Mouse (Mus musculus): Measurements from ENCODE around the gene Gfra1. TPM values are rescaled to one million over a fixed set of nuclear protein-coding genes. Genes with fewer than 3 reads are reported as not detected.

Gfra1 gene
- polyA plus RNA-seq, 1 experiment from 2014 or later = 6.0 TPM

GRCm38 (mm10) chr19:58296842-58297190 is 158.9 kb downstream of the Gfra1 start:
- 55% methylated on average over 7 of the region's 7 CpGs for WGBS
- no peak for DNase-seq (ENCODE audit: low spot score)
- H3K27me3 ChIP-seq (ENCODE audit: insufficient read depth, poor library complexity, severe bottlenecking) = peaks cover 14% of the 10 kb centered on the region

GRCm38 (mm10) chr19:58295986-58296841 is 159.5 kb downstream of the Gfra1 start:
- Histone ChIP-seq H3K27me3 (ENCODE audit: insufficient read depth, poor library complexity, severe bottlenecking) (peaks cover 14% of the 10 kb centered on the region), H3K4me3 (no peak overlapping the region), H3K4me1 (peaks cover 11% of the 10 kb centered on the region; the same call in 1 of the 2 replicates), H3K36me3 (no peaks in the 10 kb centered on the region), H3K9me3 (no peaks in the 10 kb centered on the region), H3K27ac (no peak overlapping the region)
- no peak for DNase-seq (ENCODE audit: low spot score)
- 79% methylated on average over 14 of the region's 14 CpGs for WGBS

More at GRCm38 (mm10) chr19:58296842-58297190, 158.9 kb downstream of the Gfra1 start:
- Histone ChIP-seq H3K4me1 (peaks cover 11% of the 10 kb centered on the region; the same call in 1 of the 2 replicates), H3K4me3 (no peak overlapping the region), H3K36me3 (no peaks in the 10 kb centered on the region), H3K9me3 (no peaks in the 10 kb centered on the region), H3K27ac (no peak overlapping the region)

GRCm38 (mm10) chr19:58288145-58288544 is 167.6 kb downstream of the Gfra1 start:
- no peak for DNase-seq (ENCODE audit: low spot score)
- Histone ChIP-seq H3K36me3 (no peaks in the 10 kb centered on the region), H3K27ac (no peak overlapping the region), H3K4me1 (no peaks in the 10 kb centered on the region), H3K9me3 (no peaks in the 10 kb centered on the region), H3K4me3 (no peak overlapping the region), H3K27me3 (ENCODE audit: insufficient read depth, poor library complexity, severe bottlenecking) (no peaks in the 10 kb centered on the region)
- WGBS = 75% methylated on average over 6 of the region's 6 CpGs

- Histone ChIP-seq H3K4me1 (no peaks in the 10 kb centered on the region), H3K27me3 (ENCODE audit: insufficient read depth, poor library complexity, severe bottlenecking) (no peaks in the 10 kb centered on the region), H3K9me3 (no peaks in the 10 kb centered on the region), H3K36me3 (no peaks in the 10 kb centered on the region), H3K4me3 (no peak overlapping the region), H3K27ac (no peak overlapping the region)
- 76% methylated on average over 9 of the region's 9 CpGs for WGBS
- DNase-seq (ENCODE audit: low spot score) = no peak
These were observed 180.4 kb downstream of the Gfra1 start for GRCm38 (mm10) chr19:58275281-58275680.

- Histone ChIP-seq H3K4me3 (no peak overlapping the region), H3K9me3 (no peaks in the 10 kb centered on the region), H3K27me3 (ENCODE audit: insufficient read depth, poor library complexity, severe bottlenecking) (no peaks in the 10 kb centered on the region), H3K4me1 (no peaks in the 10 kb centered on the region), H3K36me3 (no peaks in the 10 kb centered on the region), H3K27ac (no peak overlapping the region)
- 89% methylated on average over 8 of the region's 8 CpGs for WGBS
- DNase-seq (ENCODE audit: low spot score) = no peak
These were observed 183.9 kb downstream of the Gfra1 start for GRCm38 (mm10) chr19:58271815-58272214.

GRCm38 (mm10) chr19:58270778-58271177 is 184.9 kb downstream of the Gfra1 start:
- no peak overlapping the region for H3K4me3 ChIP-seq
- H3K36me3 ChIP-seq = no peaks in the 10 kb centered on the region
- no peaks in the 10 kb centered on the region for H3K27me3 ChIP-seq (ENCODE audit: insufficient read depth, poor library complexity, severe bottlenecking)
- DNase-seq (ENCODE audit: low spot score) = no peak
- 79% methylated on average over 5 of the region's 5 CpGs for WGBS
- no peaks in the 10 kb centered on the region for H3K9me3 ChIP-seq
- no peaks in the 10 kb centered on the region for H3K4me1 ChIP-seq
- no peak overlapping the region for H3K27ac ChIP-seq

- no peak overlapping the region for H3K27ac ChIP-seq
- H3K27me3 ChIP-seq (ENCODE audit: insufficient read depth, poor library complexity, severe bottlenecking) = no peaks in the 10 kb centered on the region
- WGBS = 80% methylated on average over 4 of the region's 4 CpGs
- DNase-seq (ENCODE audit: low spot score) = no peak
- no peaks in the 10 kb centered on the region for H3K36me3 ChIP-seq
- no peaks in the 10 kb centered on the region for H3K9me3 ChIP-seq
- no peak overlapping the region for H3K4me3 ChIP-seq
- no peaks in the 10 kb centered on the region for H3K4me1 ChIP-seq
These were observed 187.2 kb downstream of the Gfra1 start for GRCm38 (mm10) chr19:58268476-58268875.

GRCm38 (mm10) chr19:58266600-58266999 is 189.1 kb downstream of the Gfra1 start:
- WGBS = 58% methylated on average over 7 of the region's 7 CpGs
- H3K27me3 ChIP-seq (ENCODE audit: insufficient read depth, poor library complexity, severe bottlenecking) = no peaks in the 10 kb centered on the region
- no peak overlapping the region for H3K27ac ChIP-seq
- H3K9me3 ChIP-seq = no peaks in the 10 kb centered on the region
- no peak for DNase-seq (ENCODE audit: low spot score)
- H3K36me3 ChIP-seq = no peaks in the 10 kb centered on the region
- H3K4me3 ChIP-seq = no peak overlapping the region
- no peaks in the 10 kb centered on the region for H3K4me1 ChIP-seq

- no peak for DNase-seq (ENCODE audit: low spot score)
These were observed 194.8 kb downstream of the Gfra1 start for GRCm38 (mm10) chr19:58260934-58261333.

GRCm38 (mm10) chr19:58259250-58259649 is 196.5 kb downstream of the Gfra1 start:
- 82% methylated on average over 2 of the region's 2 CpGs for WGBS
- Histone ChIP-seq H3K4me3 (no peak overlapping the region), H3K4me1 (peaks cover 5% of the 10 kb centered on the region; the same call in 1 of the 2 replicates), H3K9me3 (no peaks in the 10 kb centered on the region), H3K27ac (no peak overlapping the region), H3K36me3 (no peaks in the 10 kb centered on the region), H3K27me3 (ENCODE audit: insufficient read depth, poor library complexity, severe bottlenecking) (peaks cover 6% of the 10 kb centered on the region; the same call in 1 of the 2 replicates)
- no peak for DNase-seq (ENCODE audit: low spot score)

More at GRCm38 (mm10) chr19:58260934-58261333, 194.8 kb downstream of the Gfra1 start:
- Histone ChIP-seq H3K27me3 (ENCODE audit: insufficient read depth, poor library complexity, severe bottlenecking) (peaks cover 6% of the 10 kb centered on the region; the same call in 1 of the 2 replicates), H3K27ac (no peak overlapping the region), H3K4me3 (no peak overlapping the region), H3K4me1 (no peaks in the 10 kb centered on the region), H3K9me3 (no peaks in the 10 kb centered on the region), H3K36me3 (no peaks in the 10 kb centered on the region)
- 79% methylated on average over 8 of the region's 8 CpGs for WGBS

GRCm38 (mm10) chr19:58256485-58256884 is 199.2 kb downstream of the Gfra1 start:
- DNase-seq (ENCODE audit: low spot score) = no peak
- Histone ChIP-seq H3K27ac (no peak overlapping the region), H3K4me1 (peaks cover 10% of the 10 kb centered on the region; the same call in 1 of the 2 replicates), H3K9me3 (no peaks in the 10 kb centered on the region), H3K27me3 (ENCODE audit: insufficient read depth, poor library complexity, severe bottlenecking) (peaks cover 25% of the 10 kb centered on the region; the same call in 1 of the 2 replicates), H3K4me3 (no peak overlapping the region), H3K36me3 (no peaks in the 10 kb centered on the region)
- whole genome bisulfite sequencing = 83% methylated on average over 3 of the region's 3 CpGs

- H3K4me3 ChIP-seq = no peak overlapping the region
- H3K27me3 ChIP-seq (ENCODE audit: insufficient read depth, poor library complexity, severe bottlenecking) = peaks cover 33% of the 10 kb centered on the region
- H3K36me3 ChIP-seq = no peaks in the 10 kb centered on the region
- H3K4me1 ChIP-seq = peaks cover 10% of the 10 kb centered on the region; the same call in 1 of the 2 replicates
- WGBS = 82% methylated on average over 7 of the region's 7 CpGs
- no peak for DNase-seq (ENCODE audit: low spot score)
- no peak overlapping the region for H3K27ac ChIP-seq
- H3K9me3 ChIP-seq = no peaks in the 10 kb centered on the region
These were observed 200.3 kb downstream of the Gfra1 start for GRCm38 (mm10) chr19:58255394-58255793.

GRCm38 (mm10) chr19:58254172-58254571 is 201.5 kb downstream of the Gfra1 start:
- Histone ChIP-seq H3K4me1 (peaks cover 10% of the 10 kb centered on the region; the same call in 1 of the 2 replicates), H3K9me3 (no peaks in the 10 kb centered on the region), H3K27ac (no peak overlapping the region), H3K4me3 (no peak overlapping the region), H3K27me3 (ENCODE audit: insufficient read depth, poor library complexity, severe bottlenecking) (peaks cover 40% of the 10 kb centered on the region), H3K36me3 (no peaks in the 10 kb centered on the region)
- no peak for DNase-seq (ENCODE audit: low spot score)
- WGBS = 63% methylated on average over 3 of the region's 3 CpGs

Data from heart, embryonic 10.5 days (tissue).